In the genomic region with DNA sequence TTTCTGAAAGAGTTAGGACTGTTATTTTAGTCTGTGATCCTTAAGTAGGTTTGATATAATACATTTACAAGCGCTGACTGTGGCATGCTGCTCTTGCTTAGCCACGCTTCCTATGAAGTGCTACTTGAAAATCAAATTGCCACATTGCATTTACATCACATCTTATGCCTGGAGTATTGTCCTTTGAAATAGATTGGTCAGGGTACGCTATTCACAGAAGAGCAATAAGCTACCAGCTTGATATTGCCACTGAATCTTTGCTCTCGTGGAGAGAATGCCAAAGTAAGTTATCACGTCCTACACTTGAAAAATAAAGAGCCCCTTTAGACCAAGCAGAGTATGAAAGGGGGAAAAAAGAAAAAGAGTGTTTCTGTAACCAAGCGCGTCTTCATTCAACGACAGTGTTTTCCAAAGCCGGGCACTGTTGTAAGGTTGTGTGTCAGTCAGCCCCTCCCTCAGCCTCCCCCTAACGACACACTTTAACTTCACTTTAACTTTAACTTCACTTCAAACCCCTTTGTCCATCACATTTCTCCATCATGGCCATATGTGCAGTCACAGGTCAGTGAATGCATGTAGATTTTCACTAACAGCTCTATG, we compare ENCODE assay signal across 26 mouse cellular contexts. TPM values are rescaled to one million over a fixed set of nuclear protein-coding genes. Genes with fewer than 3 reads are reported as not detected.
DNase-seq lines count a peak whose midpoint lies in the region; ATAC-seq and TF ChIP-seq lines count a peak whose summit lies in the region.
"Had no signal": no experiment of that assay in that cellular context is flagged by ENCODE, and none has a peak within 500 bp of the region (broad histone marks: within the 10 kb centered on the region; RNA-seq: fewer than 3 reads in every experiment).

No protein-coding gene starts in this region.

- H3K4me3 ChIP-seq in midbrain, embryonic 11.5 days (ENCODE audit: low read depth, low read length) = no peak overlapping the region
- no peak overlapping the region for H3K4me3 ChIP-seq in midbrain, postnatal 0 days (ENCODE audit: low read depth, low read length)
- H3K4me3 ChIP-seq in midbrain, embryonic 14.5 days (replicated peaks; ENCODE audit: low read depth, low read length) = no peak overlapping the region
- H3K4me3 ChIP-seq: embryonic facial prominence, embryonic 12.5 days; embryonic facial prominence, embryonic 15.5 days; heart, embryonic 12.5 days; heart, embryonic 15.5 days; hindbrain, embryonic 10.5 days; hindbrain, embryonic 13.5 days had no signal

- H3K4me1 ChIP-seq in midbrain, embryonic 11.5 days (ENCODE audit: control insufficient read depth, insufficient read depth, low read length) = no peaks in the 10 kb centered on the region
- no peaks in the 10 kb centered on the region for H3K4me1 ChIP-seq in midbrain, postnatal 0 days (ENCODE audit: insufficient read depth, low read length)
- H3K4me1 ChIP-seq in midbrain, embryonic 14.5 days (ENCODE audit: control insufficient read depth, insufficient read depth, low read length) = peaks cover 3% of the 10 kb centered on the region; the same call in 1 of the 2 replicates
- H3K4me1 ChIP-seq: embryonic facial prominence, embryonic 12.5 days; embryonic facial prominence, embryonic 15.5 days; heart, embryonic 12.5 days; heart, embryonic 15.5 days; hindbrain, embryonic 10.5 days; hindbrain, embryonic 13.5 days had no signal

- no peaks in the 10 kb centered on the region for H3K36me3 ChIP-seq in midbrain, embryonic 11.5 days (ENCODE audit: control insufficient read depth, insufficient read depth, low read length)
- H3K36me3 ChIP-seq in midbrain, postnatal 0 days (ENCODE audit: insufficient read depth, low read length) = no peaks in the 10 kb centered on the region
- no peaks in the 10 kb centered on the region for H3K36me3 ChIP-seq in midbrain, embryonic 14.5 days (ENCODE audit: control insufficient read depth, insufficient read depth, low read length)
- H3K36me3 ChIP-seq: embryonic facial prominence, embryonic 12.5 days; embryonic facial prominence, embryonic 15.5 days; heart, embryonic 12.5 days; heart, embryonic 15.5 days; hindbrain, embryonic 10.5 days; hindbrain, embryonic 13.5 days had no signal

- DNase-seq in midbrain, embryonic 11.5 days (ENCODE audit: low spot score, missing footprints) = peak; percentile 83
- DNase-seq in midbrain, postnatal 0 days (ENCODE audit: low spot score) = no peak
- peak; percentile 53 for DNase-seq in midbrain, embryonic 14.5 days
- peak; percentile 5 for DNase-seq in retina, embryonic 14.5 days (ENCODE audit: low spot score)
- no peak for DNase-seq in ovary, postnatal 10 days (ENCODE audit: low spot score)
- no peak for DNase-seq in ovary, adult 18-20 months (ENCODE audit: low spot score)
- DNase-seq: adrenal gland, adult 8-10 months; adrenal gland, postnatal 36 days; cerebellum, adult 11 months; cerebellum, adult 2 months; cerebellum, adult 9-11 months; cerebellum, postnatal 25 days; forebrain, postnatal 0 days; gastrocnemius, postnatal 25 days; heart, adult 18-20 months; heart, postnatal 10 days; heart, postnatal 36 days had no signal

- peak; percentile 61 for ATAC-seq in midbrain, embryonic 11.5 days (ENCODE audit: low FRiP score)
- no peak for ATAC-seq in midbrain, postnatal 0 days (ENCODE audit: low FRiP score)
- peak; percentile 67; the same call in 1 of the 2 replicates for ATAC-seq in midbrain, embryonic 14.5 days (ENCODE audit: low FRiP score, low TSS enrichment)
- ATAC-seq: activated CD4-positive, CD25-positive, alpha-beta regulatory T cell, adult 4 months; forebrain, embryonic 14.5 days; forebrain, postnatal 0 days; hindbrain, embryonic 16.5 days had no signal

- H3K27me3 ChIP-seq in midbrain, embryonic 11.5 days (ENCODE audit: control insufficient read depth, insufficient read depth, low read length) = no peaks in the 10 kb centered on the region
- H3K27me3 ChIP-seq in midbrain, postnatal 0 days (ENCODE audit: insufficient read depth, low read length) = no peaks in the 10 kb centered on the region
- H3K27me3 ChIP-seq in midbrain, embryonic 14.5 days (ENCODE audit: control insufficient read depth, insufficient read depth, low read length) = no peaks in the 10 kb centered on the region
- H3K27me3 ChIP-seq: embryonic facial prominence, embryonic 12.5 days; embryonic facial prominence, embryonic 15.5 days; heart, embryonic 12.5 days; heart, embryonic 15.5 days; hindbrain, embryonic 13.5 days had no signal

- no peak overlapping the region for H3K9ac ChIP-seq in midbrain, embryonic 11.5 days (ENCODE audit: low read length)
- no peak overlapping the region for H3K9ac ChIP-seq in midbrain, postnatal 0 days (replicated peaks; ENCODE audit: low read length, poor library complexity, severe bottlenecking)
- H3K9ac ChIP-seq in midbrain, embryonic 14.5 days (replicated peaks; ENCODE audit: low read length) = no peak overlapping the region
- H3K9ac ChIP-seq: embryonic facial prominence, embryonic 12.5 days; embryonic facial prominence, embryonic 15.5 days; forebrain, postnatal 0 days; heart, embryonic 12.5 days; heart, embryonic 15.5 days; hindbrain, embryonic 13.5 days had no signal

- H3K27ac ChIP-seq in midbrain, embryonic 11.5 days (ENCODE audit: low read depth, low read length) = no peak overlapping the region
- no peak overlapping the region for H3K27ac ChIP-seq in midbrain, postnatal 0 days (ENCODE audit: low read depth, low read length)
- no peak overlapping the region for H3K27ac ChIP-seq in midbrain, embryonic 14.5 days (replicated peaks; ENCODE audit: low read depth, low read length)
- H3K27ac ChIP-seq: embryonic facial prominence, embryonic 12.5 days; embryonic facial prominence, embryonic 15.5 days; heart, embryonic 15.5 days; hindbrain, embryonic 10.5 days; hindbrain, embryonic 13.5 days had no signal

- H3K9me3 ChIP-seq in midbrain, embryonic 11.5 days (ENCODE audit: control insufficient read depth, low read length) = no peaks in the 10 kb centered on the region
- H3K9me3 ChIP-seq in midbrain, postnatal 0 days (ENCODE audit: low read length) = no peaks in the 10 kb centered on the region
- no peaks in the 10 kb centered on the region for H3K9me3 ChIP-seq in midbrain, embryonic 14.5 days (ENCODE audit: control insufficient read depth, low read length)
- H3K9me3 ChIP-seq: embryonic facial prominence, embryonic 12.5 days; embryonic facial prominence, embryonic 15.5 days; heart, embryonic 12.5 days; heart, embryonic 15.5 days; hindbrain, embryonic 10.5 days; hindbrain, embryonic 13.5 days had no signal

- no peak overlapping the region for H3K4me2 ChIP-seq in midbrain, embryonic 11.5 days
- no peak overlapping the region for H3K4me2 ChIP-seq in midbrain, postnatal 0 days (ENCODE audit: low read depth, low read length, poor library complexity, severe bottlenecking)
- 0 out of 2 replicates have a peak overlapping the region, but pooled peaks have one; percentile 4 for H3K4me2 ChIP-seq in midbrain, embryonic 14.5 days (ENCODE audit: low read length)
- H3K4me2 ChIP-seq: embryonic facial prominence, embryonic 12.5 days; embryonic facial prominence, embryonic 15.5 days; heart, embryonic 12.5 days; heart, embryonic 15.5 days; hindbrain, embryonic 13.5 days had no signal

- 66% methylated on average over 10 of the region's 10 CpGs for WGBS in midbrain, embryonic 11.5 days
- 19% methylated on average over 10 of the region's 10 CpGs for WGBS in midbrain, postnatal 0 days
- 21% methylated on average over 10 of the region's 10 CpGs for WGBS in midbrain, embryonic 14.5 days

- no peak for TF ChIP-seq CTCF in midbrain, postnatal 0 days (IDR thresholded peaks at IDR 0.05)

RNA-seq across cellular contexts. Expression of gene Aga, which starts 51.0 kb away (rescaled TPM):
- 17.9 and 19.4 TPM in 2 replicates for polyA plus RNA-seq in midbrain, embryonic 11.5 days (2014; fragmentation: Nextera tagmentation; extraction: Ambion mirVana)
- 6.8 and 12.3 TPM in 2 replicates for total RNA-seq in midbrain, postnatal 0 days (2014; rRNA removed)
- polyA plus RNA-seq in midbrain, postnatal 0 days (2015; fragmentation: Nextera tagmentation; extraction: Ambion mirVana) = 15.6 and 16.8 TPM in 2 replicates
- polyA plus RNA-seq in midbrain, embryonic 14.5 days (2014; fragmentation: Nextera tagmentation; extraction: Ambion mirVana) = 11.4 and 11.6 TPM in 2 replicates

Comparison
In these comparisons a context has a peak if more than half of its experiments do, and no peak if none do; other contexts are left out.
1. DNase-seq: peak in midbrain, embryonic 11.5 days (single experiment), midbrain, embryonic 14.5 days (single experiment) and retina, embryonic 14.5 days (single experiment); none in midbrain, postnatal 0 days (single experiment), ovary, postnatal 10 days (single experiment) and ovary, adult 18-20 months (single experiment).